Mouse (Mus musculus) c-Kit-positive CD71-positive TER-119-positive erythroid progenitor cells, embryonic 14.5 days (primary cell): ENCODE data around the gene Thbs2.

ENCODE experiments used
- DNase-seq: peaks from one replicate; pipeline ENCODE4 v3.0.0-alpha.2; 2013; ENCODE audit warnings: low spot score

The Thbs2 gene

GRCm38 (mm10) chr17:14696281-14696795 is 2.3 kb upstream of the Thbs2 start:
- no peak for DNase-seq

- DNase-seq, result no peak
Measured at GRCm38 (mm10) chr17:14693048-14693993, 714 bp downstream of the Thbs2 start.

- no peak for DNase-seq
Measured at GRCm38 (mm10) chr17:14691901-14692300, 2.1 kb downstream of the Thbs2 start.

GRCm38 (mm10) chr17:14691197-14691596 is 2.8 kb downstream of the Thbs2 start:
- no peak for DNase-seq

- no peak for DNase-seq
Measured at GRCm38 (mm10) chr17:14682836-14683235, 11.2 kb downstream of the Thbs2 start.

- DNase-seq, result no peak
Measured at GRCm38 (mm10) chr17:14681047-14681446, 13.0 kb downstream of the Thbs2 start.

GRCm38 (mm10) chr17:14677198-14677597 is 16.8 kb downstream of the Thbs2 start:
- DNase-seq, result no peak

- no peak for DNase-seq
Measured at GRCm38 (mm10) chr17:14675517-14675916, 18.5 kb downstream of the Thbs2 start.

GRCm38 (mm10) chr17:14672402-14672801 is 21.6 kb downstream of the Thbs2 start:
- DNase-seq, result no peak

GRCm38 (mm10) chr17:14667225-14667624 is 26.8 kb downstream of the Thbs2 start:
- DNase-seq, result no peak

GRCm38 (mm10) chr17:14666451-14666850 is 27.6 kb downstream of the Thbs2 start:
- DNase-seq, result no peak

GRCm38 (mm10) chr17:14663366-14663765 is 30.7 kb downstream of the Thbs2 start:
- no peak for DNase-seq

GRCm38 (mm10) chr17:14662409-14662808 is 31.6 kb downstream of the Thbs2 start:
- DNase-seq, result no peak

- DNase-seq, result no peak
Measured at GRCm38 (mm10) chr17:14659746-14660145, 34.3 kb downstream of the Thbs2 start.

GRCm38 (mm10) chr17:14658123-14658522 is 35.9 kb downstream of the Thbs2 start:
- DNase-seq, result no peak

GRCm38 (mm10) chr17:14657123-14657522 is 36.9 kb downstream of the Thbs2 start:
- no peak for DNase-seq

GRCm38 (mm10) chr17:14654981-14655380 is 39.1 kb downstream of the Thbs2 start:
- DNase-seq, result no peak

GRCm38 (mm10) chr17:14652013-14652412 is 42.0 kb downstream of the Thbs2 start:
- no peak for DNase-seq

GRCm38 (mm10) chr17:14647996-14648640 is 45.9 kb downstream of the Thbs2 start:
- no peak for DNase-seq

GRCm38 (mm10) chr17:14643996-14644395 is 50.0 kb downstream of the Thbs2 start:
- DNase-seq, result no peak

- no peak for DNase-seq
Measured at GRCm38 (mm10) chr17:14640351-14641115, 53.5 kb downstream of the Thbs2 start.
